Mouse (Mus musculus) mouse embryonic stem cell (cell line): ENCODE results near the gene Crb2.

ENCODE experiments used
- in situ Hi-C, 2 experiments: fragments of 300-500 bp; cut with MboI; formaldehyde crosslinking; loops; 1 replicate in 1 of 2; 3 replicates in 1 of 2; pipeline ENCODE4 v1.14.3; 2019 to 2020; ENCODE audit warnings: low sequenced_read_pairs in 2 of 2, low pct_unique_long_range_greater_than_20kb in 1 of 2, mixed read lengths in 1 of 2; ENCODE audit not compliant: unreplicated experiment in 1 of 2

The Crb2 gene

GRCm38 (mm10) chr2:37764514-37764913, 11.5 kb upstream of the Crb2 start:
- in situ Hi-C loops, result no loop called here

GRCm38 (mm10) chr2:37765082-37765483, 11.0 kb upstream of the Crb2 start:
- in situ Hi-C loops, result no loop called here

- in situ Hi-C loops, result no loop called here
Observed at GRCm38 (mm10) chr2:37766027-37766761, 9.9 kb upstream of the Crb2 start.

GRCm38 (mm10) chr2:37767080-37767547, 8.9 kb upstream of the Crb2 start:
- in situ Hi-C loops, result no loop called here

GRCm38 (mm10) chr2:37767739-37768138, 8.3 kb upstream of the Crb2 start:
- in situ Hi-C loops, result no loop called here

- in situ Hi-C loops, result no loop called here
Observed at GRCm38 (mm10) chr2:37768903-37769302, 7.1 kb upstream of the Crb2 start.

- in situ Hi-C loops, result no loop called here
Observed at GRCm38 (mm10) chr2:37769793-37770192, 6.3 kb upstream of the Crb2 start.

- in situ Hi-C loops, result no loop called here
Observed at GRCm38 (mm10) chr2:37771618-37772285, 4.3 kb upstream of the Crb2 start.

- in situ Hi-C loops, result no loop called here
Observed at GRCm38 (mm10) chr2:37774571-37774970, 1.5 kb upstream of the Crb2 start.

GRCm38 (mm10) chr2:37776611-37777411, 762 bp downstream of the Crb2 start:
- in situ Hi-C loops, result no loop called here

GRCm38 (mm10) chr2:37777958-37778720, 2.1 kb downstream of the Crb2 start:
- in situ Hi-C loops, result no loop called here

- in situ Hi-C loops, result no loop called here
Observed at GRCm38 (mm10) chr2:37780270-37780929, 4.4 kb downstream of the Crb2 start.

- in situ Hi-C loops, result no loop called here
Observed at GRCm38 (mm10) chr2:37781421-37781820, 5.4 kb downstream of the Crb2 start.

GRCm38 (mm10) chr2:37782002-37782401, 6.0 kb downstream of the Crb2 start:
- in situ Hi-C loops, result no loop called here

- in situ Hi-C loops, result no loop called here
Observed at GRCm38 (mm10) chr2:37784473-37784872, 8.4 kb downstream of the Crb2 start.

- in situ Hi-C loops, result no loop called here
Observed at GRCm38 (mm10) chr2:37786461-37786860, 10.4 kb downstream of the Crb2 start.

GRCm38 (mm10) chr2:37788176-37788962, 12.3 kb downstream of the Crb2 start:
- in situ Hi-C loops, result no loop called here
